Mouse (Mus musculus) heart, adult 2 months (tissue): ENCODE data around the gene Cpz. TPM values are rescaled to one million over a fixed set of nuclear protein-coding genes. Genes with fewer than 3 reads are reported as not detected.

Source experiments
- DNase-seq, 2 experiments: peaks; one replicate each; pipeline ENCODE4 v3.0.0; 2021
- H3K27ac ChIP-seq: fragments of 200-600 bp; 2 replicates; pipeline ENCODE4 v1.8.1; 2022
- H3K27me3 ChIP-seq: fragments of 200-500 bp; 2 replicates; pipeline ENCODE4 v1.6.1; 2012; ENCODE audit warnings: mild to moderate bottlenecking, low read length, inconsistent platforms, mixed read lengths; ENCODE audit not compliant: control insufficient read depth, insufficient read depth
- H3K36me3 ChIP-seq: fragments of 200-500 bp; 2 replicates; pipeline ENCODE4 v1.6.1; 2012; ENCODE audit warnings: low read length, inconsistent platforms; ENCODE audit not compliant: control insufficient read depth, insufficient read depth
- H3K4me1 ChIP-seq: fragments of 200-500 bp; 2 replicates; pipeline ENCODE4 v1.6.1; 2011; ENCODE audit warnings: low read length; ENCODE audit not compliant: control insufficient read depth, insufficient read depth
- H3K4me3 ChIP-seq: fragments of 200-600 bp; 2 replicates; pipeline ENCODE4 v1.8.1; 2022
- H3K79me2 ChIP-seq: fragments of 200-500 bp; replicated peaks from 2 replicates; pipeline ENCODE4 v1.6.1; 2012; ENCODE audit warnings: mild to moderate bottlenecking, inconsistent platforms, low read length, moderate library complexity, mixed read lengths; ENCODE audit not compliant: control insufficient read depth, insufficient read depth
- H3K9ac ChIP-seq: fragments of 200-500 bp; 2 replicates; pipeline ENCODE4 v1.6.1; 2012; ENCODE audit warnings: low read depth, mild to moderate bottlenecking, control low read depth, inconsistent platforms, low read length, mixed read lengths
- CTCF ChIP-seq: fragments of 200-600 bp; IDR thresholded peaks from 2 replicates; pipeline ENCODE4 v1.8.1; 2022; ENCODE audit warnings: antibody characterized with exemption, mild to moderate bottlenecking, moderate library complexity
- EP300 ChIP-seq: fragments of 200-500 bp; IDR thresholded peaks from 2 replicates; pipeline ENCODE4 v1.6.1; 2011; ENCODE audit warnings: low read depth, low read length, control low read depth; ENCODE audit not compliant: insufficient read depth
- POLR2A ChIP-seq: fragments of 200-500 bp; IDR thresholded peaks from 2 replicates; pipeline ENCODE4 v1.6.1; 2011; ENCODE audit warnings: mild to moderate bottlenecking, low read depth, low read length, control low read depth; ENCODE audit not compliant: insufficient read depth
- WGBS: fragments of 180-500 bp; shearing (Covaris S2); methylation state at CpG from one replicate; pipeline ENCODE4 v1.1.7; 2018; 5-methylcytosine and 5-hydroxymethylcytosine counted together
- intact Hi-C: fragments of 180-260 bp; cut with DNase I; formaldehyde crosslinking; loops from one replicate; pipeline ENCODE4 v1.15.1; 2025
- polyA plus RNA-seq: library from polyadenylated mRNA; depleted of rRNA; stranded (reverse); fragments of >200 nt; gene quantifications from 2 replicates; pipeline ENCODE4 v1.2.3, GENCODE M21; 2012
- total RNA-seq, 2 experiments: library from RNA; stranded (reverse); gene quantifications; 2 replicates each; pipeline ENCODE4 v1.2.3; 2021

Gene Cpz
- total and polyA plus RNA-seq, 3 experiments, result 0.39 to 2.3 (median 0.50) TPM

- Histone ChIP-seq H3K79me2 (no peaks in the 10 kb centered on the region), H3K4me1 (peaks cover 10% of the 10 kb centered on the region), H3K9ac (no peak overlapping the region), H3K27ac (no peak overlapping the region), H3K36me3 (no peaks in the 10 kb centered on the region), H3K27me3 (no peaks in the 10 kb centered on the region), H3K4me3 (no peak overlapping the region)
- DNase-seq, result peak; percentile 63 to 85
- TF ChIP-seq CTCF, result peak; percentile 97
- TF ChIP-seq EP300, result no peak
- no peak for TF ChIP-seq POLR2A
- WGBS, result 0% methylated on average over 1 of the region's 1 CpGs
- intact Hi-C loops, result loop anchor here (1.0 kb wide), 1 partner anchor 40 kb away; no protein-coding TSS in a partner anchor
Measured at GRCm38 (mm10) chr5:35563449-35563848, 38.0 kb upstream of the Cpz start.

GRCm38 (mm10) chr5:35562616-35563015, 37.1 kb upstream of the Cpz start:
- H3K4me1 ChIP-seq, result peaks cover 11% of the 10 kb centered on the region
- H3K27me3 ChIP-seq, result no peaks in the 10 kb centered on the region
- H3K36me3 ChIP-seq, result no peaks in the 10 kb centered on the region
- intact Hi-C loops, result loop anchor here (1.0 kb wide), 1 partner anchor 39 kb away; no protein-coding TSS in a partner anchor
- TF ChIP-seq POLR2A (no peak), EP300 (no peak), CTCF (no peak)
- no peak for DNase-seq
- WGBS, result 81% methylated on average over 2 of the region's 2 CpGs
- H3K4me3 ChIP-seq, result no peak overlapping the region
- no peak overlapping the region for H3K9ac ChIP-seq
- H3K79me2 ChIP-seq, result no peaks in the 10 kb centered on the region
- H3K27ac ChIP-seq, result no peak overlapping the region

- Histone ChIP-seq H3K36me3 (no peaks in the 10 kb centered on the region), H3K27ac (peak overlapping the region; percentile 52), H3K4me1 (peaks cover 11% of the 10 kb centered on the region), H3K4me3 (no peak overlapping the region), H3K79me2 (no peaks in the 10 kb centered on the region), H3K9ac (no peak overlapping the region), H3K27me3 (no peaks in the 10 kb centered on the region)
- 23% methylated on average over 8 of the region's 8 CpGs for WGBS
- DNase-seq, result peak; percentile 37 to 61
- intact Hi-C loops, result no loop called here
- peak; percentile 36; the same call in 1 of the 2 replicates for TF ChIP-seq EP300
- no peak for TF ChIP-seq POLR2A
- no peak for TF ChIP-seq CTCF
Measured at GRCm38 (mm10) chr5:35559447-35559846, 33.9 kb upstream of the Cpz start.

- H3K9ac ChIP-seq, result no peak overlapping the region
Measured at GRCm38 (mm10) chr5:35557946-35558621, 32.6 kb upstream of the Cpz start.

GRCm38 (mm10) chr5:35556393-35556792, 30.9 kb upstream of the Cpz start:
- Histone ChIP-seq H3K4me1 (peaks cover 11% of the 10 kb centered on the region), H3K36me3 (no peaks in the 10 kb centered on the region), H3K79me2 (no peaks in the 10 kb centered on the region), H3K4me3 (no peak overlapping the region), H3K27ac (no peak overlapping the region), H3K27me3 (no peaks in the 10 kb centered on the region), H3K9ac (no peak overlapping the region)
- no peak for DNase-seq
- no peak for TF ChIP-seq CTCF
- TF ChIP-seq EP300, result no peak
- TF ChIP-seq POLR2A, result no peak
- intact Hi-C loops, result no loop called here
- WGBS, result 92% methylated on average over 7 of the region's 7 CpGs

More at GRCm38 (mm10) chr5:35557946-35558621, 32.6 kb upstream of the Cpz start:
- no peaks in the 10 kb centered on the region for H3K27me3 ChIP-seq
- WGBS, result 47% methylated on average over 13 of the region's 13 CpGs
- intact Hi-C loops, result no loop called here
- TF ChIP-seq EP300 (no peak), CTCF (peak; percentile 48), POLR2A (no peak)
- no peak overlapping the region for H3K4me3 ChIP-seq
- peaks cover 11% of the 10 kb centered on the region for H3K4me1 ChIP-seq
- DNase-seq, result peak in 1 of 2 experiments; percentile 28
- no peaks in the 10 kb centered on the region for H3K79me2 ChIP-seq
- H3K27ac ChIP-seq, result no peak overlapping the region; the same call in 1 of the 2 replicates
- no peaks in the 10 kb centered on the region for H3K36me3 ChIP-seq
